Mouse (Mus musculus): ENCODE data around the gene Casz1.

DNA sequence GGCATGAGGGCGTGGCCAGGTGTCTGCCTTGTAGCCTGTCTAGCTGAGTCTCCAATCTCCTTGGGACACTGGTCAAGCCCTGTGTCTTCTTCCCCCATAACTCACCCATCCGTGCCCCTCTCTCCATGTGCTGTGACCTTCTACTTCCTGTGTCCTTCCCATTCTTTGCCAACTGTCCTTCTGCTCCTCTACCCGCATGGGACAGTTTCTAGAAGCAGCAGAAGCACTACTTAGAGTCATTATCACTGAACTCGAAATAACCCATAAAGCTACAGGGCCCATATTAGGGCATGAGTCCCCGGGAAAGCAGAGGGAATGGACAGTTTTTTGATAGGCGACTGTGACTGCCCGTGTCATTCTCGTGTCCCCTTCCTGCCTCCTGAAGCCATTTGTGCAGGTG, 72.6 kb downstream of the Casz1 start:
- TF ChIP-seq CTCF (IDR thresholded peaks at IDR 0.05; ENCODE audit: extremely low read depth, insufficient read length, insufficient replicate concordance, low read depth, low read length): no peak
- no peak for TF ChIP-seq POLR2A (IDR thresholded peaks at IDR 0.05; ENCODE audit: low read depth, low read length)

All from small intestine, adult 2 months (tissue).